Mouse (Mus musculus) kidney, postnatal 4 days (tissue): ENCODE data around the gene Pax1.

Source experiments
- DNase-seq, 2 experiments: peaks; one replicate each; pipeline ENCODE4 v3.0.0; 2021; ENCODE audit warnings: mixed read lengths in 2 of 2

Pax1 gene

GRCm38 (mm10) chr2:147372947-147373666 lies 11.4 kb downstream of the Pax1 start:
- DNase-seq, result no peak

GRCm38 (mm10) chr2:147373667-147374007 lies 11.9 kb downstream of the Pax1 start:
- no peak for DNase-seq

GRCm38 (mm10) chr2:147374245-147374644 lies 12.5 kb downstream of the Pax1 start:
- DNase-seq, result no peak

- DNase-seq, result no peak
Measured at GRCm38 (mm10) chr2:147375019-147375715, 13.4 kb downstream of the Pax1 start.

- peak; percentile 69 to 76 for DNase-seq
Measured at GRCm38 (mm10) chr2:147378934-147379333, 17.2 kb downstream of the Pax1 start.

GRCm38 (mm10) chr2:147383373-147383772 lies 21.6 kb downstream of the Pax1 start:
- no peak for DNase-seq

- no peak for DNase-seq
Measured at GRCm38 (mm10) chr2:147386949-147387348, 25.2 kb downstream of the Pax1 start.

GRCm38 (mm10) chr2:147409323-147409722 lies 47.6 kb downstream of the Pax1 start:
- DNase-seq, result no peak

- DNase-seq, result no peak
Measured at GRCm38 (mm10) chr2:147415037-147415436, 53.3 kb downstream of the Pax1 start.

GRCm38 (mm10) chr2:147424582-147425255 lies 63.0 kb downstream of the Pax1 start:
- DNase-seq, result peak in 1 of 2 experiments; percentile 4

- no peak for DNase-seq
Measured at GRCm38 (mm10) chr2:147429607-147430356, 68.1 kb downstream of the Pax1 start.

GRCm38 (mm10) chr2:147433120-147433519 lies 71.4 kb downstream of the Pax1 start:
- peak; percentile 52 to 53 for DNase-seq
